Mouse (Mus musculus): Measurements from ENCODE around the gene Kansl2. TPM values are rescaled to one million over a fixed set of nuclear protein-coding genes. Genes with fewer than 3 reads are reported as not detected.

Gene Kansl2
- polyA plus RNA-seq, 1 experiment from 2014 or later, result 78.5 TPM

GRCm38 (mm10) chr15:98567278-98568134, 33.4 kb upstream of the Kansl2 start:
- H3K9me3 ChIP-seq (replicated peaks), result no peaks in the 10 kb centered on the region
- H3K27me3 ChIP-seq (replicated peaks), result no peaks in the 10 kb centered on the region
- H3K27ac ChIP-seq, result peak overlapping the region; percentile 99
- peaks cover 43% of the 10 kb centered on the region for H3K4me1 ChIP-seq
- peak overlapping the region; percentile 93 for H3K9ac ChIP-seq
- peak overlapping the region; percentile 94 for H3K4me3 ChIP-seq
- WGBS (ENCODE audit: insufficient replicate concordance), result under 1% methylated on average over 88 of the region's 88 CpGs
- H3K4me2 ChIP-seq, result peak overlapping the region; percentile 85
- peak; percentile 94 for ATAC-seq
- H3K36me3 ChIP-seq, result peaks cover 34% of the 10 kb centered on the region

GRCm38 (mm10) chr15:98566973-98567277, 32.9 kb upstream of the Kansl2 start:
- WGBS (ENCODE audit: insufficient replicate concordance), result under 1% methylated on average over 15 of the region's 15 CpGs
- Histone ChIP-seq H3K9me3 (replicated peaks) (no peaks in the 10 kb centered on the region), H3K27me3 (replicated peaks) (no peaks in the 10 kb centered on the region), H3K27ac (peak overlapping the region; percentile 99), H3K9ac (peak overlapping the region; percentile 93), H3K4me3 (peak overlapping the region; percentile 94), H3K36me3 (peaks cover 39% of the 10 kb centered on the region), H3K4me2 (peak overlapping the region; percentile 85), H3K4me1 (peaks cover 43% of the 10 kb centered on the region)
- no peak for ATAC-seq

GRCm38 (mm10) chr15:98557186-98557585, 23.1 kb upstream of the Kansl2 start:
- WGBS (ENCODE audit: insufficient replicate concordance), result 79% methylated on average over 5 of the region's 5 CpGs
- no peaks in the 10 kb centered on the region for H3K27me3 ChIP-seq (replicated peaks)
- H3K4me1 ChIP-seq, result no peaks in the 10 kb centered on the region
- no peak overlapping the region for H3K9ac ChIP-seq
- no peak for ATAC-seq
- H3K4me3 ChIP-seq, result no peak overlapping the region
- H3K36me3 ChIP-seq, result peaks cover 96% of the 10 kb centered on the region
- no peak overlapping the region for H3K4me2 ChIP-seq
- no peak overlapping the region for H3K27ac ChIP-seq
- no peaks in the 10 kb centered on the region for H3K9me3 ChIP-seq (replicated peaks)

GRCm38 (mm10) chr15:98555881-98556280, 21.8 kb upstream of the Kansl2 start:
- H3K4me3 ChIP-seq, result no peak overlapping the region
- no peaks in the 10 kb centered on the region for H3K9me3 ChIP-seq (replicated peaks)
- WGBS (ENCODE audit: insufficient replicate concordance), result 91% methylated on average over 4 of the region's 4 CpGs
- peaks cover 98% of the 10 kb centered on the region for H3K36me3 ChIP-seq
- H3K9ac ChIP-seq, result no peak overlapping the region
- no peak overlapping the region for H3K4me2 ChIP-seq
- ATAC-seq, result no peak
- H3K4me1 ChIP-seq, result no peaks in the 10 kb centered on the region
- H3K27ac ChIP-seq, result no peak overlapping the region
- H3K27me3 ChIP-seq (replicated peaks), result no peaks in the 10 kb centered on the region

GRCm38 (mm10) chr15:98552758-98553157, 18.7 kb upstream of the Kansl2 start:
- no peak for ATAC-seq
- Histone ChIP-seq H3K36me3 (peaks cover 98% of the 10 kb centered on the region), H3K4me1 (no peaks in the 10 kb centered on the region), H3K4me2 (no peak overlapping the region), H3K4me3 (no peak overlapping the region), H3K9me3 (replicated peaks) (no peaks in the 10 kb centered on the region), H3K9ac (no peak overlapping the region), H3K27ac (no peak overlapping the region), H3K27me3 (replicated peaks) (no peaks in the 10 kb centered on the region)
- 85% methylated on average over 2 of the region's 2 CpGs for WGBS (ENCODE audit: insufficient replicate concordance)

GRCm38 (mm10) chr15:98546843-98547242, 12.8 kb upstream of the Kansl2 start:
- H3K36me3 ChIP-seq, result peaks cover 99% of the 10 kb centered on the region
- WGBS (ENCODE audit: insufficient replicate concordance), result 80% methylated on average over 5 of the region's 5 CpGs

GRCm38 (mm10) chr15:98545151-98545550, 11.1 kb upstream of the Kansl2 start:
- H3K9me3 ChIP-seq (replicated peaks), result no peaks in the 10 kb centered on the region
- H3K9ac ChIP-seq, result no peak overlapping the region
- H3K4me3 ChIP-seq, result no peak overlapping the region
- no peak overlapping the region for H3K27ac ChIP-seq
- no peak for ATAC-seq
- H3K4me2 ChIP-seq, result no peak overlapping the region
- peaks cover 99% of the 10 kb centered on the region for H3K36me3 ChIP-seq
- peaks cover 13% of the 10 kb centered on the region; the same call in 1 of the 2 replicates for H3K4me1 ChIP-seq
- H3K27me3 ChIP-seq (replicated peaks), result no peaks in the 10 kb centered on the region
- WGBS (ENCODE audit: insufficient replicate concordance), result 90% methylated on average over 3 of the region's 3 CpGs

More at GRCm38 (mm10) chr15:98546843-98547242, 12.8 kb upstream of the Kansl2 start:
- no peak overlapping the region for H3K9ac ChIP-seq
- no peak overlapping the region for H3K4me3 ChIP-seq
- no peaks in the 10 kb centered on the region for H3K9me3 ChIP-seq (replicated peaks)
- no peaks in the 10 kb centered on the region for H3K27me3 ChIP-seq (replicated peaks)
- H3K27ac ChIP-seq, result no peak overlapping the region
- no peak for ATAC-seq
- no peak overlapping the region for H3K4me2 ChIP-seq
- peaks cover 6% of the 10 kb centered on the region; the same call in 1 of the 2 replicates for H3K4me1 ChIP-seq

GRCm38 (mm10) chr15:98543341-98543740, 9.3 kb upstream of the Kansl2 start:
- peaks cover 13% of the 10 kb centered on the region; the same call in 1 of the 2 replicates for H3K4me1 ChIP-seq
- ATAC-seq, result no peak
- no peak overlapping the region for H3K4me3 ChIP-seq
- H3K36me3 ChIP-seq, result peaks cover 95% of the 10 kb centered on the region
- H3K9ac ChIP-seq, result no peak overlapping the region
- no peak overlapping the region for H3K4me2 ChIP-seq
- no peak overlapping the region for H3K27ac ChIP-seq
- H3K27me3 ChIP-seq (replicated peaks), result no peaks in the 10 kb centered on the region
- no peaks in the 10 kb centered on the region for H3K9me3 ChIP-seq (replicated peaks)
- WGBS (ENCODE audit: insufficient replicate concordance), result 88% methylated on average over 4 of the region's 4 CpGs

GRCm38 (mm10) chr15:98541064-98541463, 7.0 kb upstream of the Kansl2 start:
- H3K27ac ChIP-seq, result no peak overlapping the region
- no peaks in the 10 kb centered on the region for H3K27me3 ChIP-seq (replicated peaks)
- H3K4me3 ChIP-seq, result no peak overlapping the region
- no peak for ATAC-seq
- H3K9ac ChIP-seq, result no peak overlapping the region
- H3K36me3 ChIP-seq, result peaks cover 82% of the 10 kb centered on the region
- peaks cover 16% of the 10 kb centered on the region; the same call in 1 of the 2 replicates for H3K4me1 ChIP-seq
- H3K4me2 ChIP-seq, result no peak overlapping the region
- no peaks in the 10 kb centered on the region for H3K9me3 ChIP-seq (replicated peaks)
- 54% methylated on average over 6 of the region's 6 CpGs for WGBS (ENCODE audit: insufficient replicate concordance)

GRCm38 (mm10) chr15:98537923-98538322, 3.9 kb upstream of the Kansl2 start:
- Histone ChIP-seq H3K9ac (no peak overlapping the region), H3K4me2 (no peak overlapping the region), H3K9me3 (replicated peaks) (no peaks in the 10 kb centered on the region), H3K4me3 (no peak overlapping the region), H3K36me3 (peaks cover 51% of the 10 kb centered on the region), H3K27me3 (replicated peaks) (no peaks in the 10 kb centered on the region), H3K27ac (no peak overlapping the region), H3K4me1 (peaks cover 22% of the 10 kb centered on the region)
- WGBS (ENCODE audit: insufficient replicate concordance), result 63% methylated on average over 4 of the region's 4 CpGs
- no peak for ATAC-seq

- WGBS (ENCODE audit: insufficient replicate concordance), result 81% methylated on average over 8 of the region's 8 CpGs
- H3K36me3 ChIP-seq, result peaks cover 47% of the 10 kb centered on the region
- no peaks in the 10 kb centered on the region for H3K9me3 ChIP-seq (replicated peaks)
- no peak for ATAC-seq
- no peak overlapping the region for H3K4me2 ChIP-seq
- peaks cover 27% of the 10 kb centered on the region for H3K4me1 ChIP-seq
- H3K27me3 ChIP-seq (replicated peaks), result no peaks in the 10 kb centered on the region
- no peak overlapping the region for H3K9ac ChIP-seq
- H3K4me3 ChIP-seq, result no peak overlapping the region
- H3K27ac ChIP-seq, result no peak overlapping the region
Measured at GRCm38 (mm10) chr15:98536828-98537510, 2.9 kb upstream of the Kansl2 start.

GRCm38 (mm10) chr15:98535921-98536320, 1.9 kb upstream of the Kansl2 start:
- Histone ChIP-seq H3K4me2 (no peak overlapping the region), H3K4me3 (no peak overlapping the region), H3K27me3 (replicated peaks) (no peaks in the 10 kb centered on the region), H3K27ac (no peak overlapping the region), H3K9ac (no peak overlapping the region), H3K9me3 (replicated peaks) (no peaks in the 10 kb centered on the region), H3K4me1 (peaks cover 29% of the 10 kb centered on the region), H3K36me3 (peaks cover 47% of the 10 kb centered on the region)
- 77% methylated on average over 4 of the region's 4 CpGs for WGBS (ENCODE audit: insufficient replicate concordance)
- no peak for ATAC-seq

All from liver, embryonic 12.5 days (tissue).